Mouse (Mus musculus): ENCODE data around the gene Vmn1r155. TPM values are rescaled to one million over a fixed set of nuclear protein-coding genes. Genes with fewer than 3 reads are reported as not detected.
"Not testable (repeated sequence)": the region's sequence is repeated elsewhere in the genome, so short reads cannot be mapped to it uniquely, and the experiment has no call there.

The Vmn1r155 gene
- not detected for total RNA-seq (2021)
- long read RNA-seq, experiment 1, result 0 reads
- long read RNA-seq, experiment 2, result 0 reads

GRCm38 (mm10) chr7:22657718-22658117 is at the start of gene Vmn1r155:
Gene Vmn1r155 (plus strand): TSS chr7:22658018.
- DNase-seq (ENCODE audit: low spot score in 2 of 2); intact Hi-C loops (cut with DNase I): not testable (repeated sequence)

- intact Hi-C loops (cut with DNase I); DNase-seq (ENCODE audit: low spot score in 2 of 2): not testable (repeated sequence)
These were observed 34.4 kb downstream of the Vmn1r155 start, which contains the start of gene Gm8693 for GRCm38 (mm10) chr7:22692217-22692616. Gene Gm8693 (minus strand): TSS chr7:22692317.

Other genes starting within 250 kb of the Vmn1r155 start
- not detected for gene Vmn1r148, start 244.4 kb upstream of the Vmn1r155 start, total RNA-seq (2021)
- gene Vmn1r149, start 219.8 kb upstream of the Vmn1r155 start, total RNA-seq (2021), result not detected
- not detected for gene Gm10665, start 193.9 kb upstream of the Vmn1r155 start, total RNA-seq (2021)
- not detected for gene Vmn1r151, start 158.3 kb upstream of the Vmn1r155 start, total RNA-seq (2021)
- gene Vmn1r152, start 135.1 kb upstream of the Vmn1r155 start, total RNA-seq (2021), result not detected
- gene Gm8677, start 123.1 kb upstream of the Vmn1r155 start, total RNA-seq (2021), result not detected
- gene Gm4201, start 92.7 kb upstream of the Vmn1r155 start, total RNA-seq (2021), result not detected
- gene Gm4565, start 69.9 kb upstream of the Vmn1r155 start, total RNA-seq (2021), result not detected
- not detected for gene Gm8693, start 34.3 kb downstream of the Vmn1r155 start, total RNA-seq (2021)
- not detected for gene Gm4567, start 61.7 kb downstream of the Vmn1r155 start, total RNA-seq (2021)
- gene Vmn1r157, start 103.7 kb downstream of the Vmn1r155 start, total RNA-seq (2021), result not detected
- gene Vmn1r158, start 132.8 kb downstream of the Vmn1r155 start, total RNA-seq (2021), result not detected
- not detected for gene Vmn1r159, start 185.6 kb downstream of the Vmn1r155 start, total RNA-seq (2021)
- gene Vmn1r160, start 213.2 kb downstream of the Vmn1r155 start, total RNA-seq (2021), result not detected

Measured in left cerebral cortex, postnatal 14 days (tissue).